ENCODE assay signal across 7 mouse cellular contexts in genomic region chr2:33642650-33643458, GRCm38 (mm10). TPM values are rescaled to one million over a fixed set of nuclear protein-coding genes. Genes with fewer than 3 reads are reported as not detected.
DNase-seq lines count a peak whose midpoint lies in the region; ATAC-seq and TF ChIP-seq lines count a peak whose summit lies in the region.

No protein-coding gene starts in this region.

- H3K9ac ChIP-seq in embryonic facial prominence, embryonic 12.5 days: peak overlapping the region; percentile 20; the same call in 1 of the 2 replicates
- no peak overlapping the region for H3K9ac ChIP-seq in heart, adult 2 months (ENCODE audit: low read depth, low read length)
- H3K9ac ChIP-seq in limb, embryonic 11.5 days (ENCODE audit: low read length): peak overlapping the region; percentile 96
- H3K9ac ChIP-seq in midbrain, embryonic 15.5 days: no peak overlapping the region

- H3K9me3 ChIP-seq in embryonic facial prominence, embryonic 12.5 days: no peaks in the 10 kb centered on the region
- no peaks in the 10 kb centered on the region for H3K9me3 ChIP-seq in limb, embryonic 11.5 days (ENCODE audit: control insufficient read depth, low read length)
- no peaks in the 10 kb centered on the region for H3K9me3 ChIP-seq in midbrain, embryonic 15.5 days

- peak; percentile 77 to 83 for DNase-seq in heart, adult 2 months
- DNase-seq in kidney, adult 18-20 months: peak; percentile 77
- DNase-seq in limb, embryonic 11.5 days (ENCODE audit: low spot score): peak; percentile 95
- DNase-seq in spleen, adult 18-20 months: peak; percentile 21 to 63

- H3K4me3 ChIP-seq in bone marrow, adult 2 months (replicated peaks; ENCODE audit: control insufficient read depth, low read depth, low read length): no peak overlapping the region
- H3K4me3 ChIP-seq in embryonic facial prominence, embryonic 12.5 days: peak overlapping the region; percentile 28
- H3K4me3 ChIP-seq in heart, adult 2 months: no peak overlapping the region
- peak overlapping the region; percentile 80 for H3K4me3 ChIP-seq in limb, embryonic 11.5 days (ENCODE audit: low read depth, low read length)
- peak overlapping the region; percentile 29; the same call in 1 of the 2 replicates for H3K4me3 ChIP-seq in midbrain, embryonic 15.5 days

- H3K4me1 ChIP-seq in bone marrow, adult 2 months (ENCODE audit: control insufficient read depth, insufficient read depth, low read length): no peaks in the 10 kb centered on the region
- H3K4me1 ChIP-seq in embryonic facial prominence, embryonic 12.5 days: peaks cover 18% of the 10 kb centered on the region
- H3K4me1 ChIP-seq in heart, adult 2 months (ENCODE audit: control insufficient read depth, insufficient read depth, low read length): no peaks in the 10 kb centered on the region
- peaks cover 20% of the 10 kb centered on the region for H3K4me1 ChIP-seq in limb, embryonic 11.5 days (ENCODE audit: control insufficient read depth, insufficient read depth, low read length)
- peaks cover 21% of the 10 kb centered on the region for H3K4me1 ChIP-seq in midbrain, embryonic 15.5 days

- intact Hi-C loops in heart, adult 2 months (cut with DNase I): loop anchor here (1.0 to 2.0 kb wide), 2 partner anchors 74 to 156 kb away; no protein-coding TSS in a partner anchor

- TF ChIP-seq POLR2A in bone marrow, adult 2 months (IDR thresholded peaks at IDR 0.05; ENCODE audit: borderline replicate concordance, control insufficient read depth, low read depth, low read length): no peak; the same call in 1 of the 2 replicates
- TF ChIP-seq POLR2A in heart, adult 2 months (IDR thresholded peaks at IDR 0.05; ENCODE audit: insufficient read depth, low read depth, low read length): no peak

- no peak for TF ChIP-seq EP300 in heart, adult 2 months (IDR thresholded peaks at IDR 0.05; ENCODE audit: insufficient read depth, low read depth, low read length)

- no peaks in the 10 kb centered on the region for H3K36me3 ChIP-seq in embryonic facial prominence, embryonic 12.5 days
- H3K36me3 ChIP-seq in heart, adult 2 months (ENCODE audit: control insufficient read depth, insufficient read depth, low read length): no peaks in the 10 kb centered on the region
- H3K36me3 ChIP-seq in limb, embryonic 11.5 days (ENCODE audit: control insufficient read depth, insufficient read depth, low read length): no peaks in the 10 kb centered on the region
- no peaks in the 10 kb centered on the region for H3K36me3 ChIP-seq in midbrain, embryonic 15.5 days (replicated peaks)

- WGBS in bone marrow, adult 2 months: 5% methylated on average over 42 of the region's 42 CpGs
- WGBS in embryonic facial prominence, embryonic 12.5 days: 2% methylated on average over 42 of the region's 42 CpGs
- WGBS in heart, adult 2 months: 5% methylated on average over 42 of the region's 42 CpGs
- WGBS in limb, embryonic 11.5 days: 1% methylated on average over 42 of the region's 42 CpGs
- 1% methylated on average over 42 of the region's 42 CpGs for WGBS in midbrain, embryonic 15.5 days

- H3K79me2 ChIP-seq in heart, adult 2 months (replicated peaks; ENCODE audit: control insufficient read depth, insufficient read depth, low read length): no peaks in the 10 kb centered on the region

- ATAC-seq in embryonic facial prominence, embryonic 12.5 days (ENCODE audit: insufficient number of reproducible peaks, insufficient read depth, low FRiP score, low TSS enrichment): no peak
- ATAC-seq in limb, embryonic 11.5 days (ENCODE audit: insufficient number of reproducible peaks, low FRiP score, low TSS enrichment, low read depth): peak; percentile 32; the same call in 1 of the 2 replicates
- ATAC-seq in midbrain, embryonic 15.5 days (replicated peaks): peak; percentile 43

- H3K27me3 ChIP-seq in embryonic facial prominence, embryonic 12.5 days: peaks cover 99% of the 10 kb centered on the region
- H3K27me3 ChIP-seq in heart, adult 2 months (ENCODE audit: control insufficient read depth, insufficient read depth, low read length): peaks cover 52% of the 10 kb centered on the region
- peaks cover 52% of the 10 kb centered on the region for H3K27me3 ChIP-seq in limb, embryonic 11.5 days (ENCODE audit: control insufficient read depth, insufficient read depth, low read length)
- peaks cover 96% of the 10 kb centered on the region for H3K27me3 ChIP-seq in midbrain, embryonic 15.5 days (replicated peaks)

- TF ChIP-seq CTCF in bone marrow, adult 2 months (IDR thresholded peaks at IDR 0.05; ENCODE audit: control insufficient read depth, insufficient read depth, low read length): peak; percentile 82
- peak; percentile 98; the same call in 1 of the 2 replicates for TF ChIP-seq CTCF in heart, adult 2 months (IDR thresholded peaks at IDR 0.05)

- H3K4me2 ChIP-seq in embryonic facial prominence, embryonic 12.5 days (replicated peaks): peak overlapping the region; percentile 37
- H3K4me2 ChIP-seq in limb, embryonic 11.5 days (ENCODE audit: low read depth, severe bottlenecking): peak overlapping the region; percentile 79
- H3K4me2 ChIP-seq in midbrain, embryonic 15.5 days: peak overlapping the region; percentile 46; the same call in 1 of the 2 replicates

- no peak overlapping the region; the same call in 1 of the 2 replicates for H3K27ac ChIP-seq in bone marrow, adult 2 months (ENCODE audit: control insufficient read depth, insufficient read depth, low read depth, low read length, poor library complexity)
- peak overlapping the region; percentile 23; the same call in 1 of the 2 replicates for H3K27ac ChIP-seq in embryonic facial prominence, embryonic 12.5 days
- no peak overlapping the region for H3K27ac ChIP-seq in heart, adult 2 months
- peak overlapping the region; percentile 93 for H3K27ac ChIP-seq in limb, embryonic 11.5 days (replicated peaks; ENCODE audit: low read depth, low read length)
- 0 out of 2 replicates have a peak overlapping the region, but pooled peaks have one; percentile 18 for H3K27ac ChIP-seq in midbrain, embryonic 15.5 days

RNA-seq across cellular contexts. Expression of gene Lmx1b, which starts 2.5 kb away (rescaled TPM):
- polyA plus RNA-seq in bone marrow, adult 2 months (2011; ENCODE audit: insufficient read depth, insufficient read length, low replicate concordance, missing spikeins): not detected in 2 replicates
- 0.74 and 1.0 TPM in 2 replicates for polyA plus RNA-seq in embryonic facial prominence, embryonic 12.5 days (2016; fragmentation: Nextera tagmentation; extraction: Ambion mirVana)
- under 1 TPM in 1 of 2 experiments, not detected in 1; 0.18 TPM for total RNA-seq in heart, adult 2 months (2021)
- polyA plus RNA-seq in heart, adult 2 months (2012; rRNA removed): 0.06 and 0.08 TPM in 2 replicates
- polyA plus RNA-seq in limb, embryonic 11.5 days (2014; fragmentation: Nextera tagmentation; extraction: Ambion mirVana): 10.2 and 10.6 TPM in 2 replicates
- polyA plus RNA-seq in midbrain, embryonic 15.5 days (2015; fragmentation: Nextera tagmentation; extraction: Ambion mirVana): 1.5 and 1.7 TPM in 2 replicates

Comparison
In these comparisons a context has a peak if more than half of its experiments do, and no peak if none do; other contexts are left out.
1. H3K27ac ChIP-seq: peak in embryonic facial prominence, embryonic 12.5 days (single experiment), limb, embryonic 11.5 days (single experiment) and midbrain, embryonic 15.5 days (single experiment); none in bone marrow, adult 2 months (single experiment) and heart, adult 2 months (single experiment).
2. H3K4me3 ChIP-seq: peak in embryonic facial prominence, embryonic 12.5 days (single experiment), limb, embryonic 11.5 days (single experiment) and midbrain, embryonic 15.5 days (single experiment); none in bone marrow, adult 2 months (single experiment) and heart, adult 2 months (single experiment).
3. H3K9ac ChIP-seq: peak in embryonic facial prominence, embryonic 12.5 days (single experiment) and limb, embryonic 11.5 days (single experiment); none in heart, adult 2 months (single experiment) and midbrain, embryonic 15.5 days (single experiment).
4. DNase-seq: peak in every context shown above with its lines; median percentile 95 in limb, embryonic 11.5 days; 80 in heart, adult 2 months; 77 in kidney, adult 18-20 months; 42 in spleen, adult 18-20 months.
5. Peak in every context shown above with its lines, with median percentiles within 50 percentile points of each other: H3K4me2 ChIP-seq.